Mouse (Mus musculus) heart, adult 2 months (tissue): ENCODE data around the gene Dera. TPM values are rescaled to one million over a fixed set of nuclear protein-coding genes. Genes with fewer than 3 reads are reported as not detected.

Experiments used
- DNase-seq, 2 experiments: peaks; one replicate each; pipeline ENCODE4 v3.0.0; 2021
- H3K27ac ChIP-seq: fragments of 200-600 bp; 2 replicates; pipeline ENCODE4 v1.8.1; 2022
- H3K27me3 ChIP-seq: fragments of 200-500 bp; 2 replicates; pipeline ENCODE4 v1.6.1; 2012; ENCODE audit warnings: mild to moderate bottlenecking, low read length, inconsistent platforms, mixed read lengths; ENCODE audit not compliant: control insufficient read depth, insufficient read depth
- H3K36me3 ChIP-seq: fragments of 200-500 bp; 2 replicates; pipeline ENCODE4 v1.6.1; 2012; ENCODE audit warnings: low read length, inconsistent platforms; ENCODE audit not compliant: control insufficient read depth, insufficient read depth
- H3K4me1 ChIP-seq: fragments of 200-500 bp; 2 replicates; pipeline ENCODE4 v1.6.1; 2011; ENCODE audit warnings: low read length; ENCODE audit not compliant: control insufficient read depth, insufficient read depth
- H3K4me3 ChIP-seq: fragments of 200-600 bp; 2 replicates; pipeline ENCODE4 v1.8.1; 2022
- H3K79me2 ChIP-seq: fragments of 200-500 bp; replicated peaks from 2 replicates; pipeline ENCODE4 v1.6.1; 2012; ENCODE audit warnings: mild to moderate bottlenecking, inconsistent platforms, low read length, moderate library complexity, mixed read lengths; ENCODE audit not compliant: control insufficient read depth, insufficient read depth
- H3K9ac ChIP-seq: fragments of 200-500 bp; 2 replicates; pipeline ENCODE4 v1.6.1; 2012; ENCODE audit warnings: low read depth, mild to moderate bottlenecking, control low read depth, inconsistent platforms, low read length, mixed read lengths
- CTCF ChIP-seq: fragments of 200-600 bp; IDR thresholded peaks from 2 replicates; pipeline ENCODE4 v1.8.1; 2022; ENCODE audit warnings: antibody characterized with exemption, mild to moderate bottlenecking, moderate library complexity
- EP300 ChIP-seq: fragments of 200-500 bp; IDR thresholded peaks from 2 replicates; pipeline ENCODE4 v1.6.1; 2011; ENCODE audit warnings: low read depth, low read length, control low read depth; ENCODE audit not compliant: insufficient read depth
- POLR2A ChIP-seq: fragments of 200-500 bp; IDR thresholded peaks from 2 replicates; pipeline ENCODE4 v1.6.1; 2011; ENCODE audit warnings: mild to moderate bottlenecking, low read depth, low read length, control low read depth; ENCODE audit not compliant: insufficient read depth
- WGBS: fragments of 180-500 bp; shearing (Covaris S2); methylation state at CpG from one replicate; pipeline ENCODE4 v1.1.7; 2018; 5-methylcytosine and 5-hydroxymethylcytosine counted together
- intact Hi-C: fragments of 180-260 bp; cut with DNase I; formaldehyde crosslinking; loops from one replicate; pipeline ENCODE4 v1.15.1; 2025
- polyA plus RNA-seq: library from polyadenylated mRNA; depleted of rRNA; stranded (reverse); fragments of >200 nt; gene quantifications from 2 replicates; pipeline ENCODE4 v1.2.3, GENCODE M21; 2012
- total RNA-seq, 2 experiments: library from RNA; stranded (reverse); gene quantifications; 2 replicates each; pipeline ENCODE4 v1.2.3; 2021

The Dera gene
- total and polyA plus RNA-seq, 3 experiments, result 3.0 to 4.6 (median 4.1) TPM

DNA sequence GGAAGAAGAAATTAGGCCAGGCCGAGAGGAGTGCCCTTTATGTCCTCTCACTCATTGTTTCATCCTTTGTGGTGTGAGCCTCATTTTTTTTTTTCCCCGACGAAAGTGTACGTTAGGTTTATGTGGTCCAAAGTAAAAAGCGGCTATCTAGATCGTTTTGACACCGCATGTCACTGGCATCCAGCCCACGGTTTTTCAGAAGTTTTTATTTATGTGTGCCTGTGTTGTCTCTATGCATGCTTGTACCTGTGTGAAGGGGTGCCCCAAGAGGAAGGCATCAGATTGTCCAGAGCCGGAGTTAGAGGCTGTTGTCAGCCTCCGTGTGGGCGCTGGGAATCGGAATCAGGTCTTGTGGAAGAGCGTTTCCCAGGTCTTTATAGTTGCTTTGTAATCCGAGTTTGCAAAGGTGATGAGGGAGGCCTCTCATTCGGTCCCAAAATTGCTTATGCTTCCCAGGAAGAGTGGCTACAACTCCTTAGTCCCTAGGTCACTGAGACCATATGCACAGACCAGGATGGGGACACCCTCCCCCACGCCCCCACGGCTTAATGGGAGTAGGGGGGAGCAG is 18.6 kb upstream of the Dera start:
- Histone ChIP-seq H3K4me1 (peaks cover 4% of the 10 kb centered on the region), H3K79me2 (peaks cover 11% of the 10 kb centered on the region; the same call in 1 of the 2 replicates), H3K4me3 (peak overlapping the region; percentile 69), H3K27ac (peak overlapping the region; percentile 82), H3K9ac (peak overlapping the region; percentile 88), H3K36me3 (peaks cover 5% of the 10 kb centered on the region), H3K27me3 (no peaks in the 10 kb centered on the region)
- DNase-seq, result no peak
- WGBS, result 8% methylated on average over 17 of the region's 17 CpGs
- TF ChIP-seq CTCF, result no peak
- intact Hi-C loops, result no loop called here

DNA sequence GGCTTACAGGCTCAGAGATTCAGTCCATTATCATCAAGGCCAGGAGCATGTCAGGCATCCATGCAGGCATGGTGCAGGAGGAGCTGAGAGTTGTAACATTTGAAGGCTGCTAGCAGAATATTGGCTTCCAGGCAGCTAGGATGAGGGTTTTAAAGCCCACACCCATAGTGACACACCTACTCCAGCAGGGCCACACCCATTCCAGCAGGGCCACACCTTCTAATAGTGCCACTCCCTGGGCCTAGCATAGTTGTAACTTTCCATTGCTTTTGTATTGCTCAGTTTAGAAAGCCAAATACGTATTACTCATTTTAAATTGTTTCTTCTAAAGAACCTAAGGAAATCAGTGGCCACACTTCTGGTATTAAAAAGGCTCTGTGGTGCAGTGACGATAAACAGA is 13.4 kb upstream of the Dera start:
- 91% methylated on average over 2 of the region's 2 CpGs for WGBS
- TF ChIP-seq POLR2A (no peak), EP300 (no peak), CTCF (no peak)
- peaks cover 10% of the 10 kb centered on the region for H3K36me3 ChIP-seq
- H3K27ac ChIP-seq, result no peak overlapping the region
- intact Hi-C loops, result no loop called here
- H3K9ac ChIP-seq, result no peak overlapping the region
- peaks cover 7% of the 10 kb centered on the region; the same call in 1 of the 2 replicates for H3K79me2 ChIP-seq
- peaks cover 4% of the 10 kb centered on the region for H3K4me1 ChIP-seq
- no peak overlapping the region for H3K4me3 ChIP-seq
- no peaks in the 10 kb centered on the region for H3K27me3 ChIP-seq
- no peak for DNase-seq

GRCm38 (mm10) chr6:137744700-137745099 is 9.6 kb upstream of the Dera start:
- no peak for DNase-seq
- peaks cover 10% of the 10 kb centered on the region; the same call in 1 of the 2 replicates for H3K36me3 ChIP-seq
- no peak for TF ChIP-seq POLR2A
- H3K4me1 ChIP-seq, result no peaks in the 10 kb centered on the region
- WGBS, result 75% methylated on average over 4 of the region's 4 CpGs
- H3K27me3 ChIP-seq, result no peaks in the 10 kb centered on the region
- H3K4me3 ChIP-seq, result no peak overlapping the region
- intact Hi-C loops, result no loop called here
- H3K27ac ChIP-seq, result no peak overlapping the region
- H3K9ac ChIP-seq, result no peak overlapping the region
- no peaks in the 10 kb centered on the region for H3K79me2 ChIP-seq

DNA sequence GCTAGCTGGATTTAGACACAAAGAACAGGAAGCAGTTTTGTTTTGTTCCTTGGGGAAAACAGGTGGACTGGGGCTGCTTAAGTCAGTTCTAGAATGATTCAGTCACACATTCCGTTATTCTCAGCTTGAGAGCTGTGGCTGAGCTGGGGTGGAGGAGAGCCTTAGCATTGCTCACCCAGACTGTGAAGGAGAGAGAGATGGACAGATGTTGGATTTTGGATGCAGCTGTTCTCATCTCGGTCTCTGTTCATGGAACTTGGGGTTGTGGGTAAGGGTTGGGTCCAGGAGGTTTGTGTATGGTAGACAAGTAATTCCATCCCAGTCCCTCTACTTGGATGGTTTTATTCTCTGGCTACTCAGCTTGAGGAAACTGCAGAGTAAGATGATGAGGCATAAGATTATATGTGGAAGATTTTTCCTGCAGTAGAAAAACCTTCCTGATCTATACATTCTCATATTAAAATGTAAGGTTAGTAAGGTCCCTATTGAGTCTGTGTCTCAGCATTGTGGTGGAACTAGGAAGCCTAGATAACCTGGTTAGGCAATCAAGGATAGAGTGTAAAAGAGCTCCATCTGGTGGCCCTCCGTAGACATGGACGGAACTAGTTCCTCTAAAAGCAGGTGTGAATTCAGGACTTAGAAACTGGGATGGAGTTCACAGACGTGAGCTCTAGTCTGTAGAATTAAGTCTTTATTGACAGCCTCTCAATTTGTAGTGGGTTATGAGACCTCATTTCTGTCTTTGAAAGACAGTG is 7.0 kb upstream of the Dera start:
- peaks cover 5% of the 10 kb centered on the region; the same call in 1 of the 2 replicates for H3K36me3 ChIP-seq
- no peaks in the 10 kb centered on the region for H3K27me3 ChIP-seq
- TF ChIP-seq CTCF (peak; percentile 74), EP300 (no peak)
- 65% methylated on average over 5 of the region's 5 CpGs for WGBS
- H3K9ac ChIP-seq, result no peak overlapping the region
- intact Hi-C loops, result no loop called here
- DNase-seq, result no peak
- H3K79me2 ChIP-seq, result no peaks in the 10 kb centered on the region
- H3K4me3 ChIP-seq, result no peak overlapping the region
- no peaks in the 10 kb centered on the region for H3K4me1 ChIP-seq
- H3K27ac ChIP-seq, result no peak overlapping the region

DNA sequence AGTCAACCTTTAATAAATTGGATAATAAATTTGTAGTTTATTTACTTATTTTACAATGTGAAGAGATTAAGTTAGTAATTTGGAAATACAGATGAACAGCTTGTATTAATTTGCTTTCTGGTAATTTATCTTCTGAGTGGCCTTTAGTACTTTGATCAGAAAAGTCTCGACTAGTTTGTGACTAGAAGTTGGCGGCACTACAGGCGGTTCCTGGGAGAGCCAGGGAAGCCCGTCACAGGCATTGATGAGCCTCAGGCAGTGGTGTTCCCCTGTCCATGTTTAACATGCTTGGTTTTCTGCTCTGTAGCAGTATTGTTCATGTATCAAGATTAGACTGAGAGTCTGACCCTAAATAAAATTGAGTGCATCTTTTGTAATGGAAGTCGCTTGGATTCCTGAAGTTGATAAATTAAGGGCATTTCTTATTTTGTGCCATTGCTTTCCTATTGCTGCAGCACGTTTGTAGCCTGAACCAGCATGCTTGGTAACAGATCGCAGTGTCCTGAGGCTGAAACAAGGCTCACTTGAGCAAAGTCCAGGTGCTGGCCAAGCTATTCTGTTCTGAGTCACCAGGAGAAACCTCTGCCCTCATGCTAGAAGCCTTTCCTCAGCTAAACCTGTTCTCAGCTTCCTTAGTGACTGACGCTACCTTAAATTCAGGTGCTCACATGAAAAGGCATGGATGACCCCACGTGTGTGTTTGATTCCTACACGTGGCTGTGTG is 2.6 kb upstream of the Dera start:
- WGBS, result 89% methylated on average over 10 of the region's 10 CpGs
- Histone ChIP-seq H3K27ac (no peak overlapping the region), H3K36me3 (no peaks in the 10 kb centered on the region; the same call in 1 of the 2 replicates), H3K79me2 (no peaks in the 10 kb centered on the region), H3K9ac (no peak overlapping the region), H3K4me3 (no peak overlapping the region), H3K4me1 (no peaks in the 10 kb centered on the region), H3K27me3 (no peaks in the 10 kb centered on the region)
- intact Hi-C loops, result no loop called here
- TF ChIP-seq CTCF (no peak), POLR2A (no peak), EP300 (no peak)
- DNase-seq, result no peak

- DNase-seq, result no peak
- H3K4me1 ChIP-seq, result no peaks in the 10 kb centered on the region
- H3K79me2 ChIP-seq, result no peaks in the 10 kb centered on the region
- H3K9ac ChIP-seq, result no peak overlapping the region
- no peak overlapping the region for H3K4me3 ChIP-seq
- no peak for TF ChIP-seq POLR2A
- no peak for TF ChIP-seq CTCF
- TF ChIP-seq EP300, result no peak
- 73% methylated on average over 4 of the region's 4 CpGs for WGBS
- no peak overlapping the region for H3K27ac ChIP-seq
- H3K27me3 ChIP-seq, result no peaks in the 10 kb centered on the region
- H3K36me3 ChIP-seq, result no peaks in the 10 kb centered on the region; the same call in 1 of the 2 replicates
- intact Hi-C loops, result no loop called here
Measured at GRCm38 (mm10) chr6:137752275-137752655, 2.1 kb upstream of the Dera start.
